Mouse (Mus musculus): Measurements from ENCODE around the gene Atxn7l3b.

DNA sequence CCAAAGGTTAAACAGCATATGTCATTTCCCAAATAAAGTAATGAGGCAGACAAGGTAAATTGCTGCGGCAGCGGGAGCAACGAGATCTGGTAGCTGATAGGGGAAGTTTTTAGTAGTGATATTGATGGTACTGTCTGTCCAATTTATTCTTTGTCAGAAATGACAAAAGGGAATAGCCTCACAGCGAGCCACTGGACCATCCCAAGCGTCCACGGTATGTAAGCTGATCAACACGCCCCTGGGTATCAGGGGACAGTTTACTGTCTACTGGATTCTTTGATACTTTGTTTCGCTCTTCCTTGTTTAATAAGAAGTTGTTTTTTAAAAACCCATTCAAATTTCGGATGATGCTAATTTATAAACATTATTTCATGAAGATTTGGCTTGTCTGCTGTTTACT, 44.7 kb downstream of the Atxn7l3b start:
- TF ChIP-seq POLR2A (IDR thresholded peaks at IDR 0.05; ENCODE audit: extremely low read depth, insufficient read depth, low read length) (no peak), CTCF (IDR thresholded peaks at IDR 0.05; ENCODE audit: low read depth, low read length) (no peak)
